Mouse (Mus musculus) cerebral cortex, adult 2 months (tissue): ENCODE results near the gene Rad17.

Source experiments
- WGBS: fragments of 180-500 bp; shearing (Covaris S2); methylation state at CpG from one replicate; pipeline ENCODE4 v1.1.7; 2018; 5-methylcytosine and 5-hydroxymethylcytosine counted together

Rad17 gene

DNA sequence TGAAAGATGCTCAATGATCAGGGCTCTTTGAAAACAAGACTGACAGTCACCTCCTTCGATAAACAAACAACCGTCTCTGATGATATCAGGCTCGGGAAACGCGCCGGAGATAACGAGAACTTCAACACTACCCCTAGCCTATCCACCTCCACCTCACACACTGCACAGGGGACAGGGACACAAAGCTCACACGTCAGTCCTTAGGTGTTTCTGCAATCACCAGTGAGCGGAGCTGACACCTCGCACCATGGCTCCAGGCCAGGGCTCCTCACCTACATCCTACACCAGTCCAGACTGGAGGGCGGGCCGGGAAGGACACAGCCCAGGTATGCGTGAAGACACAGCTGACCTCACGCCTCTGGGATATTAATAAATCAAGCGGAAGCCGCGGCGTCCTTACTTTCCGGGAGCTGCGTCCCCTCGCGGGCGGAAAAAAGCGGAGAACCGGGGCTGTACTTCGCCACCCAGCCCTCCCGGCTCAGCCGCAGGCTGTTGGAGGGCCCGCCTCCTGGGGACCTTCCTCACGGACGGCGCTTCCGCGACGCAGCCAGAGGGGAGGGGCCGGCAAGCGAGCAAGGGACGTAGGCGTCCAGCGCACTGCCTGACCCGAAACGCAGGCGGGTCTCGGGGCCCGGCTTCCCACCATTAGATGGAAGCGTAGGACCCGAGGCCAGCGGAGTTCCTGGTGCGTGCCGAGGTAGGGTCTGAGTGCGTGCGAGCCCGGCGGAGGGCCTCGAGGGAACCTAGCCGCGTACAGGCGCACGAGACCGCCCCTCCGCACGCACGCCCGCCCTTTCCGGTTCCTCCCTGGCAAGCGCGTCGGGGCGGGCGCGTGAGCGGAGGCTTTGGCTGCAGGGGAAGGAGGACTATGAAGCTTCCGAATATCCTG lies at the start of gene Rad17, which contains the start of gene Ak6:
Gene Rad17, minus strand, starts transcription at position 502 of the 889 bp plus-strand sequence.
Gene Ak6, plus strand, starts transcription at position 430 of the 889 bp plus-strand sequence.
- WGBS: under 1% methylated on average over 72 of the region's 73 CpGs

- 94% methylated on average over 10 of the region's 10 CpGs for WGBS
These were observed 48.0 kb upstream of the Rad17 start for GRCm38 (mm10) chr13:100698866-100699265.

DNA sequence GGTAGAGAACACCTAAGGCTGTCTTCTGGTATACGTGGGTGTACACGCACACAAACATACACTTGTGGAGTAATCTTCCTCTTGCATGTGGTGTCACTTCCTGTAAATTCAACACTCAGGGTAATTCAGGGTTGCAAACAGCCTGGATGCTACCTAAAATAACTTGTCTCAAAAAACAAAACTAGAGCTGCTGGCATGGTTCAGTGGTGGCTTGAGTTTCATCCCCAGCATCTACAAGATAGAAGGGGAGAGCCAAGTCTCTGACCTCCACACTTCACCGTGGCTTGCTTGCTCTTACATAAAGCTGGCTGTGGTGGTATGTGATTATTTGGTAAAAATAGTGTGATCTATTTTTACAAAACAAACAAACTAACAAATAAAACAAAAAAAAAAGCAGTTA lies 46.7 kb upstream of the Rad17 start:
- 73% methylated on average over 3 of the region's 3 CpGs for WGBS

GRCm38 (mm10) chr13:100687513-100687912 lies 36.7 kb upstream of the Rad17 start:
- 74% methylated on average over 7 of the region's 7 CpGs for WGBS

DNA sequence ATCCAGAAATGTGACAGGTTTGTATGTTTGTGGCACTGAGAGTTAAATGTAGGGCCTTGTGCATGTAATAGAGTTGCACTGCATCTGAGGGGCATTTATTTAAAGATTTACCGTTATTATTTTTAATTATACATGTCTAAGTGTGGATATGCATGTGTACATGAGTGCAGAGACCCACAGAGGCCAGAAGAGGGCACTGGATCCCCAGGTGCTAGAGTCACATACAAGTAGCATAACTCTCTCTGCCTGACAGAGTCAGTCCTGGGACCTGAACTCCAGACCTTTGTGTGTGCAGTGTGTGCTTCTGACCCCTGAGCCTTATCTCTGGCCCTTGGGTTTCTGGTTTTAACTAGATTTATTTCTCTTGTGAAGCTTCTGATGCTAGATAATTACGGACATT lies 33.5 kb upstream of the Rad17 start:
- WGBS: 74% methylated on average over 2 of the region's 2 CpGs

GRCm38 (mm10) chr13:100682837-100683236 lies 32.0 kb upstream of the Rad17 start:
- 81% methylated on average over 2 of the region's 2 CpGs for WGBS

DNA sequence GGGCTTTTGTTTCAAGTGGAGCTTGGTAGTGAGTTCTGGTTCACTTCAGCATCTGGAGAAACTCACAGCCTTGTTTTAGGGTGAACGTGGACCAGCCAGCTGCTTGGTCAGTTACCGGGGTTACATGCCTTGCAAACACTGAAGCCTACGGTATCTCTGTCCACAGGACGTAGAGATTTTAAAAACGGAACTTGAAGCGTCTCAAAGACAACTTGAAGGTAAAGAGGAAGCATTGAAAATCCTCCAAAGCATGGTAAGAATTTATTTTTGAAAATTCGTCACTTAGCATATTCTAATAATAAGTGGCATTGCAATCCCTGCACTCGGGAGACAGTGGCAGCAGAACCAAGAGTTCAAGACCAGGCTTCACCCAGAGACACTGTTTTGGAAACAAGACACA lies 30.8 kb upstream of the Rad17 start:
- WGBS: 89% methylated on average over 8 of the region's 8 CpGs

- 87% methylated on average over 15 of the region's 15 CpGs for WGBS
These were observed 25.2 kb upstream of the Rad17 start for GRCm38 (mm10) chr13:100675936-100676635.

DNA sequence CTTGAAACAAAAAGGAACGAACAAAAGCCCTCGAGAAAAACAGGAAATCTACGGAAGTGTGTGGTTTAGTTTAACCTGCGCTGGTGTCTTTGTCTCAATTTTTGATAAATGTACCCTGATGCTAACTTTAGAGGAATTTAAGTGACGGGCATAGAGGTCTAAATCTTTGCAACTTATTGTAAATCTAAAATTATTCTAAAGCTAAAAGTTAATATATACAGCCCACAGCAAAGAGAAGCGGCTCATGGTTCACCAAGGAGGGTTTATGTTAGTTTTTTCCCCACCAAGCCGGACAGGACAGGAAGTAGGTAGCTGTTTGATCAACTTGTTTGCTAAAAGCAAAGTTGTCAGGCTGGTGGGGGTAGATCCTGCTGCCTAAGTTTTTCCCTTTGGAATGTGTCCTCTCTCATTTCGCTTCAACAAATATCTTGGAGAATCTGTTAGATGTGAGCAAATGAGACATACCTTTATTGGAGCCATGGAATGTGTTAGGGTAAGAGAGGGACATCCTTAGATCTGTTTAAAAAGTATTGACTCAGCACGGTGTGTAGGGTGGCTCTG lies 19.4 kb upstream of the Rad17 start:
- WGBS: 61% methylated on average over 9 of the region's 9 CpGs

DNA sequence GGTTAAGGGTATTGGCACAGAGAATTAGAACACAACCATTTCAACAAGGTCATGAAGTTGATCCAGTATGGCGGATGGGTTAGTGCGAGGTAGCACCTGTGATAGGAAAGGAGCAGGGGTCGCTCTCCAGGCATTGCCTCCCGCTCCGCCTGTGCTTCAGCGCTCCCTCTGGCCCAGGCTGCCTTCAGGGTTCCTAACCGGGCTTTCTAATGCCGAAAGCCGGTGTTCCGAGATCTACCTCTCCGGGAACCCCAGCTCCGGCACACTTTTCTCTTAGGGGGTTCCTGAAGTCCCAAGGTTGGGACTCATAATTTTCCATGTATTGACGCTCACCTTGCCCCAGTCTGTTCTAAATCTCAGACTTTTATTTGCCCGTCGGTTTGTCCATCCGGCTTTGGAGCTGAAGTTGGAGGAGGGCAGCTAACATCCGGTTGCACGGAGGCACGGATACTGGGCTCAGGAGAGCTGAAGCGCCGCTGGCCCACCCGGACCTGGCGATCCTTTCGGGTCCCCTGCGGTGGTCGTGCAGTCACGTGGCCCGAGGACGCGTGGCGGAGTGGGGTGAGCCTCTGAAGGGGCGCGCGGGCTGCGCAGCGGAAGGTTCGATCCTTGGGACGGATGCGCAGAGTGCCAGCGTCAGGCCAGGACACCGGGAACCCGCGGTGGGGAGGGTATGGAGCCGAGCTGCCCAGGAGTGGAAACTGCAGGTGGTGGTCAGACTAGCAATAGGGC lies 18.6 kb upstream of the Rad17 start, which contains the start of gene Ccdc125:
Gene Ccdc125, plus strand, starts transcription at position 427 of the 732 bp plus-strand sequence.
- WGBS: under 1% methylated on average over 44 of the region's 44 CpGs

DNA sequence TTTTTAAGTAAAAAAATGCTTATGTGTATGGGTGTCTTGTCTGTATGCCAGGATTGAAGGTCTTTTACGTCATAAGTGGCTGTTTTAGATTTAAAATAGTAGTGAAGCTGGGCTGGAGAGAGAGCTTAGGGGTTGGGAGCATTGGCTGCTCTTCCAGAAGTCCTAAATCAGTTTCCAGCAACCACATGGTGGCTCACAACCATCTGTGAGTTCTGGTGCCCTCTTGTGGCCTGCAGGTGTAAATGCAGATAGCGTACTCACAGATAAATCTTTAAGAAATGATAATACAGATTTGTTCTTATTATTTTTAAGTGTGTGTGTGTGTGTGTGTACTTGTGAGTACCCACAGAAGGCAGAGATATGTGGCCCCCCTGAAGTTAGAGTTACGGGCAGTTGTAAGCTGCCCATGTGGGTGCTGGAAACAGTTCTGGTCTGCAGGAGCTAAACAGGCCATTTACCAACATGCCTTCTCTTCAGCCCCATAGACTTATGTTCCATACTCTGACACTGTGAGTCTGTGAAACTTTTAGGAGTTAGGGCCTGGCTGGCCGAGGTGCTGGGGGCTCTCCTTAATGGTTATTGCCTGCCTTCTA lies 9.1 kb upstream of the Rad17 start:
- WGBS: 42% methylated on average over 4 of the region's 4 CpGs

DNA sequence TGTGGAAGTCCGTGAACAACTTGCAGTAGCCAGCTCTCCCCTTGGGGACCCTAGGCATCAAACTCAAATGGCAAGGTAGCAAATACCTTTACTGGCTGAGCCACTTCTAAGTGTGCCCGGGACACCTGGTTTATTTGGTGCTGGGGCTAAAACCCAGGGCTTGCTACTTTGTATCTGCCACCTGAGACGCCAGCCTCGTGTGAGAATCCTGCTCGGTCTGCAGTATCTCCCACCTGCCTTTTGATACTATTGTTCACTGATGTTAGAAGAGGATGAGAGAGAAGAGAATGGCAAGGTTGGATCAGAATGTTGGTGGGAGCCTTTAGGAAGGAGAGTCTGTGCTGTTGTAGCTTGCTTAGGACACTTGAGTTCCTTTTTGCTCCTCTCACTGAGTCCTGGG lies 7.2 kb upstream of the Rad17 start:
- WGBS: 91% methylated on average over 5 of the region's 5 CpGs

GRCm38 (mm10) chr13:100651439-100652186 lies 762 bp upstream of the Rad17 start, which contains the start of gene Taf9:
Taf9 (plus strand) TSS chr13:100651579.
- WGBS: 1% methylated on average over 56 of the region's 63 CpGs

GRCm38 (mm10) chr13:100648223-100648622 lies 2.6 kb downstream of the Rad17 start:
- 94% methylated on average over 8 of the region's 8 CpGs for WGBS

GRCm38 (mm10) chr13:100642471-100643209 lies 8.2 kb downstream of the Rad17 start:
- WGBS: 83% methylated on average over 4 of the region's 4 CpGs

GRCm38 (mm10) chr13:100634106-100634691 lies 16.7 kb downstream of the Rad17 start:
- 92% methylated on average over 3 of the region's 3 CpGs for WGBS

GRCm38 (mm10) chr13:100622241-100622640 lies 28.6 kb downstream of the Rad17 start:
- WGBS: 85% methylated on average over 4 of the region's 4 CpGs

DNA sequence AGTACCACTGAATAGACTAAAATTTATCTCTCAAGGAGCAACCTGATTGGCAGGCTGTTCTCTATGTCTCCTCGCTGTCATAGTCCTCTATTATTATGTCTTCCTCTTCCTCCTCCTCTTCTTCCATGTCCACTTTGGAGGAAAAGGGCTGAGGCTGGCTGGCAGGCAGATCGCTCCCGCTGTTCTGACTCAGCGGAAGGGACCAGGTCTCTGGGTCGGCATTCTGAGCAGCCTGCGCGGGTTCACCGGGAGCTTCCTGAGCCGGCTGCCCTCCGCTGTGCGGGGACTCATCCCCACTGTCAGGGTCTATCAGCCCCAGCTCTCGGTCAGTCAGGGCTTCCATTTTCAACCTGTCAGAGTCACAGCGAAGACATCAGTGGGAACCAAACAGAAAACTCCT lies 33.3 kb downstream of the Rad17 start:
- WGBS: 93% methylated on average over 13 of the region's 13 CpGs
